Mouse (Mus musculus): ENCODE data around the gene 1700009N14Rik. TPM values are rescaled to one million over a fixed set of nuclear protein-coding genes. Genes with fewer than 3 reads are reported as not detected.

The 1700009N14Rik gene
- not detected for total RNA-seq (2021)

DNA sequence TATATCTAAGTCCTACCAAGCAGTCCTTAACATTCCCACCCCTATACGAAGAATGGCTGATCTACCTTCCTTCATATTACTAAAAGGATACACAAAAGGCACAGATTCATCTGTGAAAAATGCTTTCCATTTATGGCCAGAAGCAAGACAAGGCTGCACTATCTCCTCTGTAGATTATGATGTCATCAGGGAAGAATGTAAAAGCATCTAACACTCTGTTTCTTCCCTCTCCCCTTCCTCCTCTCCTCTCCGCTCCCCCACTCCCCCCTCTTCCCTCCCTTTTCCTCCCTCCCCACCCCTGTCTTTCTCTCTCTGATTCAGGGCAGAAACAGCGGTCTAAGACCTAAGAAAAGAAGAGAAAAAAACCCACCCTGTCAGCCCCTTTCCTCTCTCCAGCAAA lies at the start of gene 1700009N14Rik:
Gene 1700009N14Rik (plus strand): TSS at position 227 of the 400 bp plus-strand sequence.
- no peak for DNase-seq (ENCODE audit: extremely low spot score in 1 of 2, low spot score in 2 of 2)
- intact Hi-C loops (cut with DNase I) = no loop called here

DNA sequence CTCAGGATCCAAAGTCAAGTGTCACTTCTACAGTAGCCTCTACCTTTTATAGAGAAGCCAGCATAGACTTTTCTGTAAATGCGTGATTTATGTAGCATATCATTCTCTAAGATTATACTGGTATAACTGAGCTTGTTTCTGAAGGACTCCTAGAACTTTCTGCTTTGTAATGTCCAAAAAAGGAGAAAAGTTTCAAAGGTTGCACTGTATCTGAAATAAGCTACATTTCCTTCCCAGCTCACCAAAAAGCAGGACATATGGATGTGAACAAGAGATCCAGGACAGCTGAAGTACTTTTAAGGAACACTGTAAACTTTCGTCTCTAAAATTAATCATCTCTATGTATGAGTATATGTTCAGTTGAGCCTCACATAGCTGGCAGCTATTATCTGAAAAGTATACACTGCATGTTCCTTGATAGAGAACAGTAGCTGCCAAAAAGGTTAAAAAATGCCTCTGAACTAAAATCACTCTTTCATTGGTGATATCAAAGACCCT lies 12.2 kb upstream of the 1700009N14Rik start:
- DNase-seq (ENCODE audit: extremely low spot score in 1 of 2, low spot score in 2 of 2) = no peak
- intact Hi-C loops (cut with DNase I) = no loop called here

DNA sequence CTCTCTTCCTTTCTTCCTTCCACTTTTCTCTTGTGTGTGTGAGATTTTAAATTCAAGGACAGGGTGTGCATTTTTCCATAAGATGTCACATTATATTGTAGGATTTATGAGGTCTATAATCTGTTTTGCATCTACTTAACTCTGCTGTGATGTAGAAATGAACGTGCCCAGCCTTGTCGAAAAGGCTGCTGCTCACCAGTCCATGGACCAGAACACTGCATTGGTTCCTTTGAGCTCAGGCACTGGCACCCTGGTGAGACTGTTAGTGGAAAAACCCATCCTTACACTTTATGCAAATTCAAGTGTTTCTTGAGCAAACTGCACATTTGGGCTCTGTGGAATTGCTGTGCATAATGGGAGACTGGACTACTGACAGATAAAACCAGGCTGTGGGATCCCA lies 24.2 kb downstream of the 1700009N14Rik start:
- no peak for DNase-seq (ENCODE audit: extremely low spot score in 1 of 2, low spot score in 2 of 2)
- intact Hi-C loops (cut with DNase I) = no loop called here

DNA sequence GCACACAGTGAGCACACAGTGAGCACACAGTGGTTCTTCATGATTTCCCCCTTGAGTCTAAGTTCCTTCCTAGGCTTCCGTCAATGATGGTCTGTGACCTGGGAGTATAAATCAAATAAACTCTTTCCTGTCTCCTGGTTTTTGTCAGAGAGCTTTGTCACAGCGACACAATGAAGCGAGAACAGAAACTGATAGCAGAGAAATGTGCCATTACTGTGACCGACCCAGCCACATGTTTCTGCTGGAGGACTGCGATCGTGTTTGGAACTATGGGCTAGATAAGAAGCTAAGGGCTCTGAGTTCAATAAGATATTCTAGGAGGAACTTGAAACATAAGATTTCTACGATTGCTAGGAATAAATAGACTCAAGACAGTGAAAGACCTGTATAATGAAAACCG lies 36.3 kb downstream of the 1700009N14Rik start:
- intact Hi-C loops (cut with DNase I) = no loop called here
- no peak for DNase-seq (ENCODE audit: extremely low spot score in 1 of 2, low spot score in 2 of 2)

DNA sequence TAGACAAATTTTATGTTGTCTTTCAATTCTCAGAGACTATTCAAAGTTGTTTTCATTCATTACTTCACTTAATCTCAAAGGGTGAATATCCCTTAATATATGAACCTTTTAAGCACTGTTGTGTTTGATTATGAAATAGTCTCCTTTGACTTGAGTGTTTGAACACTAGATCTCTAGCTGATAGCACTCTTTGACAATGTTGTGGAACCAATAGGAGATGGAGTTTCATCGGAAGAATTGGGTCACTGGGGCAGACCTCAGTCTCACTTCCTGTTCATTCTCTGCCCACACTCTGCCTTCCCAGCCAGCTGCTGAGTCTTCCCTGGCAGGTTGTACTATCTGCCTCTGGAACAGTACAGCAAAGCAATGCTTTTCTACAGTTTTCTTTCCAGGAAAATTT lies 43.5 kb downstream of the 1700009N14Rik start:
- no peak for DNase-seq (ENCODE audit: extremely low spot score in 1 of 2, low spot score in 2 of 2)
- intact Hi-C loops (cut with DNase I) = no loop called here

DNA sequence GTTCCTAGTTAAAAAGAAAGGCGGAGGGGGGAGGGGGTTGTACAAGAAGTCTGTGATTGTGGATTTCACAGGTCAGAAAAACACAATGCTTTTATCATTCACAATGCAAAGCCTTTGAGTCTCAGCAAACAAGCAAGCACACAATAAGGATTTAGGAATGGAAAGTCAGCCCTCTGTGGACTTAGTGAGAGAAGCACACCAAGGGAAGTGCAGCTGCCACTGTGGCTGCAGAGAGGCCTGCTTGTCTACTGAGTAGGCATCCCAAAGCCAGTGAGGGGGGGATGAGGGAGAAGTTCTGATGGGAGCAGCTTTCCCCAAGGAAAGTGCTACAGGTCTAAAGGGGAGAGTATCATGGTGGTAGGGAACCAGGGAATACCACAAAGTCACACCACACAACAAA lies 45.8 kb downstream of the 1700009N14Rik start:
- no peak for DNase-seq (ENCODE audit: extremely low spot score in 1 of 2, low spot score in 2 of 2)
- intact Hi-C loops (cut with DNase I) = no loop called here

All from left cerebral cortex, postnatal 10 days (tissue).